Mouse (Mus musculus) urinary bladder, postnatal 4 days (tissue): ENCODE data around the gene Cd44.

Source experiments
- DNase-seq, 2 experiments: peaks; one replicate each; pipeline ENCODE4 v3.0.0; 2021 to 2022; ENCODE audit warnings: low spot score in 2 of 2

Cd44 gene

DNA sequence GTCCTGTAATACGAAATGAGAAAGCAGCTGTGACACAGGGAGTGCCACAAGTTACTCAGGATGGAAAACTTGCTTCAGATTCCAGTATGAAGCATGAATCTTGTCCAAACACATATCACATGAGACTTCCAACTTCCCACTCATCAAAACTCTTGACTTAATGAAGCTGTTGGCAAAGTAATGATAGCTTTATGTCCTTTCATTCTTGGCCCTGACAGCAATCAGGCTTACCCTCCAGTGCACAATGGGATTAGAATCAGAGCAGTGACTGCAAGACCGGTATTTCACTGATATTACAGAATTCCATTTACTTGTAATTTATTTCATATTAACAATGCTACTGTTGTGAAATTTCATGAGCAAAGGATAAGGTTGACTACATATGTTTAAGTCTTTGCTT, 137.5 kb downstream of the Cd44 start:
- no peak for DNase-seq

DNA sequence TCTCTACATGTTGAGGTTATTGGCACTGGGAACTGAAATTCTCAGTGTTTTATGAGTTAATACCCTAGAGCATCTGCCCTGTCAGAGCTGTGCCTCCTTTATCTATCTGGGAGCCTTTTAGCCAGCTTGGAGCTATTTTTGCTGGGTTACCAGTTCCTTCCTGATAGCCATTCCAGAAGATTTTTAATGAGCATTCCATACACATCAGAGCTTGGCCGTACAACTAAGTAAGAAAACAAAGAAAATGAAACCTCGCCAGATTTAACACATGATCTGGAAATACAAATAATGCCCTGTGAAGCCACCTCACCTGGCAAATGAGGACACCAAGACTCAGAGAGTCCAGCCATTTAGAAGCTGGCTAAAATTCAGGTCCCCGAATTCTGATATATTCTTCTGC, 138.3 kb downstream of the Cd44 start:
- no peak for DNase-seq
